Mouse (Mus musculus): ENCODE measurements around the gene Anapc11. TPM values are rescaled to one million over a fixed set of nuclear protein-coding genes. Genes with fewer than 3 reads are reported as not detected.

Anapc11 gene
- polyA plus RNA-seq, 1 experiment from 2014 or later: 174 TPM

GRCm38 (mm10) chr11:120575046-120575445 lies 23.2 kb upstream of the Anapc11 start:
- no peak overlapping the region for H3K4me2 ChIP-seq
- no peak overlapping the region for H3K27ac ChIP-seq (ENCODE audit: poor library complexity, severe bottlenecking)
- no peaks in the 10 kb centered on the region for H3K9me3 ChIP-seq (replicated peaks)
- peaks cover 49% of the 10 kb centered on the region for H3K36me3 ChIP-seq
- H3K9ac ChIP-seq: no peak overlapping the region
- no peaks in the 10 kb centered on the region for H3K27me3 ChIP-seq (replicated peaks)
- no peak for ATAC-seq (ENCODE audit: insufficient number of reproducible peaks, low FRiP score)
- WGBS: 78% methylated on average over 2 of the region's 2 CpGs
- H3K4me3 ChIP-seq: no peak overlapping the region
- H3K4me1 ChIP-seq (replicated peaks): peaks cover 37% of the 10 kb centered on the region

DNA sequence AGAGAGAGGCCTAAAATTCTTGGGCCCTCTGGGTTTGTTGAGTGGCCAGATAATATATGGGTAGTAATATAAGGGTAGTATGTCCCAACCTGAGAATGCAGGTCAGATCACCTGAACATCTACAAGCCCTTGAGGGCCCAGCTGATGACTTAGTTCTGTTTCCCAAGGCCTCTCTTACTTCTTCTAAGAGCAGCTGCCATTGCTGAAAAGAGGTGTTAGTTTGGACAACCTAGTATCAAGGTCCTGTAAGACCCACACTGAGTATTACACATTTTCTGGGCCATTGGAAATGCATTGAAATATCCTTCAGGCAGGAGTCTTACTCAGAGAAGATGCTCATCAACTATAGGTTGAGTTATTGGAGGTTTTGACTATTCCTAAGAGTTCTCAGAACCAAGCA lies 22.3 kb upstream of the Anapc11 start:
- H3K4me2 ChIP-seq: no peak overlapping the region
- no peaks in the 10 kb centered on the region for H3K9me3 ChIP-seq (replicated peaks)
- H3K4me1 ChIP-seq (replicated peaks): peaks cover 42% of the 10 kb centered on the region
- H3K36me3 ChIP-seq: peaks cover 41% of the 10 kb centered on the region
- H3K4me3 ChIP-seq: no peak overlapping the region
- no peak overlapping the region for H3K27ac ChIP-seq (ENCODE audit: poor library complexity, severe bottlenecking)
- H3K9ac ChIP-seq: no peak overlapping the region
- ATAC-seq (ENCODE audit: insufficient number of reproducible peaks, low FRiP score): no peak
- H3K27me3 ChIP-seq (replicated peaks): no peaks in the 10 kb centered on the region

GRCm38 (mm10) chr11:120576365-120576981 lies 21.7 kb upstream of the Anapc11 start:
- no peak overlapping the region for H3K9ac ChIP-seq
- no peak overlapping the region for H3K27ac ChIP-seq (ENCODE audit: poor library complexity, severe bottlenecking)

GRCm38 (mm10) chr11:120577211-120578023 lies 20.8 kb upstream of the Anapc11 start:
- H3K9me3 ChIP-seq (replicated peaks): no peaks in the 10 kb centered on the region
- WGBS: 85% methylated on average over 7 of the region's 7 CpGs

More at GRCm38 (mm10) chr11:120576365-120576981, 21.7 kb upstream of the Anapc11 start:
- Histone ChIP-seq H3K9me3 (replicated peaks) (no peaks in the 10 kb centered on the region), H3K4me3 (no peak overlapping the region), H3K4me1 (replicated peaks) (peaks cover 37% of the 10 kb centered on the region), H3K27me3 (replicated peaks) (no peaks in the 10 kb centered on the region), H3K4me2 (no peak overlapping the region), H3K36me3 (peaks cover 35% of the 10 kb centered on the region)
- WGBS: 80% methylated on average over 3 of the region's 3 CpGs
- ATAC-seq (ENCODE audit: insufficient number of reproducible peaks, low FRiP score): no peak

GRCm38 (mm10) chr11:120578024-120578693 lies 20.1 kb upstream of the Anapc11 start:
- Histone ChIP-seq H3K4me3 (no peak overlapping the region), H3K27ac (ENCODE audit: poor library complexity, severe bottlenecking) (no peak overlapping the region), H3K4me2 (no peak overlapping the region), H3K9me3 (replicated peaks) (no peaks in the 10 kb centered on the region), H3K9ac (0 out of 2 replicates have a peak overlapping the region, but pooled peaks have one; percentile 98), H3K27me3 (replicated peaks) (no peaks in the 10 kb centered on the region), H3K4me1 (replicated peaks) (peaks cover 37% of the 10 kb centered on the region), H3K36me3 (peaks cover 35% of the 10 kb centered on the region)
- ATAC-seq (ENCODE audit: insufficient number of reproducible peaks, low FRiP score): no peak
- 75% methylated on average over 10 of the region's 10 CpGs for WGBS

More at GRCm38 (mm10) chr11:120577211-120578023, 20.8 kb upstream of the Anapc11 start:
- no peak overlapping the region for H3K4me2 ChIP-seq
- H3K27ac ChIP-seq (ENCODE audit: poor library complexity, severe bottlenecking): no peak overlapping the region
- H3K4me3 ChIP-seq: no peak overlapping the region
- ATAC-seq (ENCODE audit: insufficient number of reproducible peaks, low FRiP score): no peak
- peaks cover 35% of the 10 kb centered on the region for H3K36me3 ChIP-seq
- H3K9ac ChIP-seq: no peak overlapping the region
- H3K27me3 ChIP-seq (replicated peaks): no peaks in the 10 kb centered on the region
- peaks cover 37% of the 10 kb centered on the region for H3K4me1 ChIP-seq (replicated peaks)

DNA sequence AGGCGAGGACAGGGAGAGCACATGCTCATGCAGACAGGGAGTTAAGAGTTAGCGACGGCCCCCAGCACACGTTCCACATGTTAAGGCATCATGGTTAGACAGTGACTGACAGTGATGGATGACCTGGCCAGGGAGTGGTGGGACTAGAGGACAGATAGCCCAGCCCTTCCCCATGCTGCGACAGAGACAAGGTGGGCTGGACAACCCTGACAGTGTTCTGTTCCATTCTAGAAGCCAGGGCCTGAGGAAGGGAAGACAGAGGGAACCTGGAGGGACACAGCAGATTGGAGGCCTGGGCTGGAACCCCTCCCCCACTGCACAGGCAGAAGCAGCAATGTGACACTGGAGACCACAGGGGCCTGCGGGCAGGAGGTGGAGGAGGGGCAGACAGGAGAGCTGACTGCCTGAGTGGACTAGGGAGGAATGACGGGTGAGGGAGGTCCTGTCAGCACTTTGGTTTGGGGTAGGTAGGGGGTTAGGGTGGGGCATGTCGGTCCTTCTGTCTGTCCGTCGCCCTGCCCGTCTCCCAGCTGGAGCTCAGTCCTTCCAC lies 19.5 kb upstream of the Anapc11 start:
- Histone ChIP-seq H3K4me3 (no peak overlapping the region), H3K27me3 (replicated peaks) (no peaks in the 10 kb centered on the region), H3K4me2 (no peak overlapping the region), H3K36me3 (peaks cover 39% of the 10 kb centered on the region), H3K27ac (ENCODE audit: poor library complexity, severe bottlenecking) (no peak overlapping the region), H3K9ac (peak overlapping the region; percentile 98; the same call in 1 of the 2 replicates), H3K9me3 (replicated peaks) (no peaks in the 10 kb centered on the region), H3K4me1 (replicated peaks) (peaks cover 37% of the 10 kb centered on the region)
- no peak for ATAC-seq (ENCODE audit: insufficient number of reproducible peaks, low FRiP score)
- WGBS: 60% methylated on average over 11 of the region's 11 CpGs

- Histone ChIP-seq H3K4me2 (peak overlapping the region; percentile 91), H3K9ac (peak overlapping the region; percentile 98), H3K27me3 (replicated peaks) (no peaks in the 10 kb centered on the region), H3K9me3 (replicated peaks) (no peaks in the 10 kb centered on the region; the same call in 1 of the 2 replicates), H3K27ac (ENCODE audit: poor library complexity, severe bottlenecking) (peak overlapping the region; percentile 93; the same call in 1 of the 2 replicates), H3K4me1 (replicated peaks) (peaks cover 33% of the 10 kb centered on the region), H3K4me3 (peak overlapping the region; percentile 92), H3K36me3 (peaks cover 47% of the 10 kb centered on the region)
- WGBS: 49% methylated on average over 15 of the region's 15 CpGs
- ATAC-seq (ENCODE audit: insufficient number of reproducible peaks, low FRiP score): no peak
Observed at GRCm38 (mm10) chr11:120579316-120580107, 18.7 kb upstream of the Anapc11 start.

GRCm38 (mm10) chr11:120580190-120580589 lies 18.0 kb upstream of the Anapc11 start:
- peak overlapping the region; percentile 98 for H3K9ac ChIP-seq
- no peaks in the 10 kb centered on the region for H3K27me3 ChIP-seq (replicated peaks)
- peak overlapping the region; percentile 91 for H3K4me2 ChIP-seq
- H3K36me3 ChIP-seq: peaks cover 51% of the 10 kb centered on the region
- peak overlapping the region; percentile 92 for H3K4me3 ChIP-seq
- no peak for ATAC-seq (ENCODE audit: insufficient number of reproducible peaks, low FRiP score)
- H3K4me1 ChIP-seq (replicated peaks): peaks cover 30% of the 10 kb centered on the region
- H3K27ac ChIP-seq (ENCODE audit: poor library complexity, severe bottlenecking): peak overlapping the region; percentile 93
- H3K9me3 ChIP-seq (replicated peaks): no peaks in the 10 kb centered on the region; the same call in 1 of the 2 replicates
- WGBS: 55% methylated on average over 7 of the region's 7 CpGs

GRCm38 (mm10) chr11:120580871-120581331 lies 17.3 kb upstream of the Anapc11 start:
- Histone ChIP-seq H3K4me2 (peak overlapping the region; percentile 91), H3K9ac (peak overlapping the region; percentile 98), H3K27me3 (replicated peaks) (no peaks in the 10 kb centered on the region), H3K9me3 (replicated peaks) (no peaks in the 10 kb centered on the region; the same call in 1 of the 2 replicates), H3K27ac (ENCODE audit: poor library complexity, severe bottlenecking) (peak overlapping the region; percentile 93), H3K4me3 (peak overlapping the region; percentile 92), H3K36me3 (peaks cover 59% of the 10 kb centered on the region), H3K4me1 (replicated peaks) (peaks cover 30% of the 10 kb centered on the region)
- ATAC-seq (ENCODE audit: insufficient number of reproducible peaks, low FRiP score): peak; percentile 76
- WGBS: 0% methylated on average over 44 of the region's 44 CpGs

Data from heart, embryonic 12.5 days (tissue).